Mouse (Mus musculus) MN1 (cell line): ENCODE data around the gene Supt3.
A peak's percentile ranks its signal among the peaks of the same experiment; 100 is the strongest.

Source experiments
- DNase-seq: peaks from one replicate; pipeline ENCODE4 v3.0.0-alpha.2; 2016; ENCODE audit warnings: low spot score

Gene Supt3

DNA sequence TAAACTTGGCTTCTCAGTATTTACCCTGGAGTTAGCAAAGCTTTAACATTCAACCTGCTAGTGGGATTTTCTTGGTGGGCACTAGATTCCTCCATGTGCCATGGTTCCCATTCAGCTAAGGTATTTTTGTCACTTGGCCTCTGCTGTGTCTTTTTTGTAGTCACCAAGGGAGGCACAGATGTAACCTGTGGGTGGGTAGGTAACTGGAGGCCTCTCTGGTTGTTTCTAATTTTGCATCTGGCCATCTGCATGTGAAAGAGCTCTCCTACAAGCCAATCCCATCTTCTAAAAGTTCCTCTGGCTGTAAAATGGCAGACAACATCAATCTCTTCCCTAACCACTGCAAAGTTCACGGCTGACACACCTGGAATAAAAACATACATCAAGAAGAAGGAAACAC is 190.2 kb downstream of the Supt3 start:
- DNase-seq: no peak

DNA sequence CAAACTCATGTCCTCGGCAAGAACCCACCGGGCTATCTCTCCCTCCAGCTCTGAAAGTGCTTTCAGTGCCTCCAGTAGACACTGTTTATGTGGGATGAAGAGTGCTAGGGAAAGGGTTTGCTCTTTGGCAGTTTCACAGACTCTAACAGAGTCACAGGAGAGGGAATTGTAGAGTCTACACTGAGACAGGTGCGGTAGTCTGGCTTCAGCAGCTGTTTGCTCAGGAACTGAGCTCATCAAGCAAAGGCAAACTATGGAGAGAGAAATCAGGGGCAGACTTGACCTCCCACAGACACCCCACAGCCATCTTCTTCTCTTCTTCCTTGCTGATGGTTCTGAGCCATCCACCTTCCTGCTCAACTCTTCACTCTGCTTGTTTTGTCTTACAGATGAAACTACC is 193.3 kb downstream of the Supt3 start:
- DNase-seq: no peak

DNA sequence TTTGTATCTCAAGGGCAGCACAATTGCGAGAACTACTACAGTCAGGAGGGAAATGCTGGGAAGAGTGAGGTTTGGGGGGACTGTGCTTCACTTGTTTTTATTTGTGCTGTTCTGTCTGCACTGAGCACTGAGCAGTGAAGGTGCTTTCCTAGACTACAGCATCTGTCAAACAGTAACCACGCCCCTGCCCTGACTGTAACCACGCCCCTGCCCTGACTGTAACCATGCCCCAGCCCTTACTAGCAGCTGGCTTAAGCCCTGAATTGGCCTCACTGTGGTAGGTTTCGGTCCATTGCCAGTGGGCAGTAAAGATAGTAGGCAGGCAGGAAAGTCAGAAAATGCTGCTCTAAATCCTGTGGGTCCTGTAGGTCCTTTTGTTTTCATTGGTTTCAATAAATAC is 196.5 kb downstream of the Supt3 start:
- no peak for DNase-seq

DNA sequence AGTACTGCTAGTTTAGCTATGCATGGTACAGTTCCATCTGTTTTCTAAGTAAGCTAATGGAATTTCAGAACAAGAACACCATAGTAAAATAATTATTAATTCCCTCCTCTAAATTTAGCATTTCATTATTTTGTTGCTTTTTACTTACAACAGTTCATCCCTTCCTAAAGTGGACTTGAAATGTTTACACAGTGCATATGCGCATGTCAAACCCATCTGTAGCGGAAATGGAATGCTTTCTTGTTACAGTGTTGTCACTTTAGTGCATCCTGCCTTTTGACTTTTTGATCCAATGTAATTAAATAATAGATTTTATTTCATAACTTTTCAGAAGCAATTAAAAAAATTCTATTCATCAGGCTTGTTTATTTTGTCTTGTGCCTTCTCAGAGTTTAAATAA is 200.7 kb downstream of the Supt3 start:
- DNase-seq: no peak

DNA sequence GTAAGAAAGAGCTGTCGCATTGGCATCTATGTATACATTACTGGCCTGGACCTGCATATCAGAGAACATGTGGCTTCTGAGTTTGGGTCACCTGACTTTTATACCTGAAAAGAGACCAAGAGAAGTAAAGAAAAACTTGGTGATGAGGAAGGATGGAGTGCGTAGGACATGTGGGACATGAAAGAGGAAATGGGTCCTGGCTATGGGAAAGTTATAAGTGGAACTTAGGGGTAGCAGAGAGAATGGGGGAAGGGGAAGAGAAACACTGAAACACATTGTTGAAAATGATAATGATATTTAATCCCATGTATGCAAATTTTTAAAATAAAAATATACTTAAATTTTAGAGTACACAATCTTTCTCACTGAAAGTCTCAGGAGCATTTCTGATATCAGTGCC is 211.0 kb downstream of the Supt3 start:
- no peak for DNase-seq

DNA sequence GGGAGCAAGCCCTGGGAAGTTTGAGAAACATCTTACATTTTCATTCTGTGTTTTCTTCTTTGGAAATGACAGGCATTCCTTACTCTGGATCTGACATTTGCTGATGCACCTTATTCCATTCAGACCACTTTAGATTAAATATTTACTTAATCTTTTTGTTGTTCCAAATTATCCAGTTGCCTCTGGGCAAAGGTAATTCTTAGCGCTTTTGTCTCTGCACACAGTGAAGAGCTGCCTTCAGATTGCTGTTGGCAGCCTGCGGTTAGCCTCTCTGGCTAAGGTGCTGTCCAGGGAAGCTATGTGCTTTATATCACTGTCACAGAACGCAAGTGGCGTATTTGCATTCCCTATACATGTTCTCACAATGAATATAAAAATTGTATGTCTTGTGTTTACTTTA is 226.4 kb downstream of the Supt3 start:
- DNase-seq: no peak

DNA sequence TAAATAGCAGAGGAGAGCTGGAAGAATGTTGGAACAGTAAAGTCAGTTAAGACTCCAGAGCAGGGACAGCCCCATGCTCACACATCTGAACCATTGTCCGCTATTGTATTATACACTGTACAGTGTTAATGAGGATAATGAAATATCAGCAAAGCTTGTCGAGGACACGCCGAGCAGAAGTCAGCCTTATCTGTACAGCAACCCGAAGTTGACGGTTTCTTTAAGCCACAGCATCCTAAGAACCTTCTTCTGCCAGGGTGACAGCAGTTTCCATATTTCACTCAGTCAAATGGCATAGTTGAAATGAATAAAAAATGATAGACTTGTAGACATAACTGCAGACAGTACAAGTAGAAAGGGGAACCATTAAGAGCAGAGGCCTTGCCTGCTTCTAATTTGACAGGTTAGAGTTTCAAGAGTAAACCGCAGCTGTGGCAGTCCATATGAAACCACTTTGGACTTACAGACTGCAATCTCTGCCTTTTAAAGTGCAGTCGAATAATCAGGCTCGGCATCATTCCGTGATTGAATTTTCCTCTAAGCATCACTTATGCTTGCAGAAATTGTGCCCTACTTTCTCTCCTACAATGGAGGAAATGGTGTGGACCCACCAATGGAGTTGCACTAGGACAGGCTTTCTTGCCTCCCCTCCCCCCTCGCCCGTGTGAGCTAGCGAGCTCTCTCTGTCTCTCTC is 227.7 kb downstream of the Supt3 start:
- DNase-seq: no peak

DNA sequence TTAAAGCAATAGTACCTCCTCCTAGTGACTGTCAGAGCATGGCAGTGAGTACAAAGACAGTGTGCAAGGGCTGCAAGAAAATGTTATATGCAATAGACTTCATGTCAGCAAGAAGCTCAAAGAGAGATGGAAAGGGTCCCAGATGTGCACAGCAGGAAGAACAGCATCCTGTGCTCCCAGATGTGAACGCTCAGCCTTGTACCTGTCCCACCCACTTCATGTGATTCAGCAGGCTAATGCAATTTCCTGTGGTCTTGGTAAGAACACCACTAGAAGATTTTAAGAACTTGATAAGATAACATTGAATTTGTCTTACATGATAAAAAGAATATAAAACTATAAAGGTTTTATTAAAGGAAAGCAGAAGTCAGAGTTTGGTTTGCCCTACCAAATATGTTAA is 230.5 kb downstream of the Supt3 start:
- DNase-seq: no peak

DNA sequence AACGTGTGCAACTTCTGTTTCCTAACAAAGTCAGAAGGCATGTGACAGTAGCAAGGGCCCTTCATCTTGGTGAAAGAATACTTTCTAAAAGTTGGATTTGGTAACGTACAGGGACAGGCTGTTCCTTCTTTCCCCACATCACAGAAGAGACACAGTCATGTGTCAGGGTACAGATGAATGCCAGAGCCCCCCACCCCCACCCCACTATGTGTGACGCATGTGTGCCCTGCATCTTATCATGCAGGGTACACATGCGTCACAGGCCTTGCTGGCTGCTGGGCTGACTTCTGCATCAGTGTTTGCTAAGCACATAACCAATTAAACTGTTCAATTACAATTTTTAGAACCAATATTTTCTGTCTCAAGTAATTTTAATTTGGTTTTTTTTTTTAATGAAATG is 231.7 kb downstream of the Supt3 start:
- DNase-seq: no peak

DNA sequence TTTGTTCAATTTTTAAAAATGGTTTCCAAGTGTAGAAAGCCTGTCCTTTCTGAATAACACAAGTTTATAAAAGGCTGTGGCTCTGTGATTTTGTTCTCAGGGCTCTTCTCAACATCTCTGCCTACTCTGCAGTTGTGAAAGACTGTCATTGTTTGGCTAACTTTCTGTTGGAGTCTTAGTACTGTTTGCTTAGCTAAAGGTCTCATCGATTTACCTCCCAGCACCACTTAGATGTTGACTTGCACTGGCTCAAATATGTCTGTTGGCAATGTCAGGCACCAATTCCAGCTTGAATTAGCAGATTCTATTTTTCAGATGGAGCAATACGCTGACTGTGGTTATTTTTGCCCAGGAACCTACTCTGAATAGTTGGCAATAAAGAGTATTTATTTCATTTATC is 233.5 kb downstream of the Supt3 start:
- no peak for DNase-seq

DNA sequence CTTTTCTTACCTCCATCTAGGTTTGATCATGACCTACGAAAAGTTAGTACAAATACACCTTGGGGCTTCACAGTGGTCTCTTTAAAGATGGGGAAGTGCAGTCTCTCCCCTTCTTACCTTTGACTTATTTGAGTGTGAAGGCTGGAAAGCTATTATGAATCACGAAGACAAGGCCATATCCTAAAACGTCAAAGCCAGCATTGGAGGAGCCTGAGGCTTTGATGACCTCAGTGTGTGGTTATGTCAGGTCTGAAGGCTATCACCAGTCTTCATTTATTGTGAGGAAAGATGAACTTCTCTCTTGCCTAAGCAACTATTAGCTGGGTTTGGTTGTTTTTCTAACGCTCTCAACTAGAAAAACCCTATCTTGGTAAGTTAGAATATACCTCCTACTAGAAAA is 239.8 kb downstream of the Supt3 start:
- DNase-seq: no peak

DNA sequence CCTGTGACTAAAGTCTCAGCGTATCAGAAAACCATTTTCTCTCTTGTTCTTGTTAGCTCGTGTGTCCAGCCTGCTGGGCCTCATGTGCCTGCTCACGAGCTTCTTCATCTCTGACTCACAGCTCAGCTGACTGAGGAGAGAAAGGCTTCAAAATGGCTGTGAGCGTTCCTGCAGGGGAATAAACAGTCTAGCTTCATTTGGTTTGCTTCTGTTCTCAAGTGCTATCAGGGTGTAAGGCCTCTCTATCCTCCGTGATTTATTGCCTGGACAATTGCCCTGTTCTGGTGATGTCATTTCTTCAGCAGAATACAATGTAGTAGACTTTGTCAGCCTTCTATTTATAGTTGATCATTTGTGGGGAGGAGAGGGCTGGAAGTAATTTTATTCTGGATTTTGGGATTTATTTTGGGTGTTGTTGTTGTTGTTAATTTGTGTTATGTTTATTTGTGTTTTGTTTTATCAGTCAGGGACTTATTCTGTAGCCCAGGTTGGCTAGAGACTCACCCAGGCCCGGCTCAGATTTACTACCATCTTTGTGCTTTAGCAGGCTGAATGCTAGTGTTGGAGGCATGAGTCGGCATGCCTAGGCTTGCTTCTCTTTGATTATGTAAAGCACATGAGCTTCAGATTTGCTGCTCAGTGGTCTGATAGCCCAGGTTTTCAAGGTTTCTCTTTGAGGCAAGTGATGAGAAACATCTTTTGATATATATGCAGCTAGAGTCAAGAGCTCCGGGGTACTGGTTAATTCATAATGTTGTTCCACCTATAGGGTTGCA is 243.4 kb downstream of the Supt3 start:
- peak; percentile 88 for DNase-seq

DNA sequence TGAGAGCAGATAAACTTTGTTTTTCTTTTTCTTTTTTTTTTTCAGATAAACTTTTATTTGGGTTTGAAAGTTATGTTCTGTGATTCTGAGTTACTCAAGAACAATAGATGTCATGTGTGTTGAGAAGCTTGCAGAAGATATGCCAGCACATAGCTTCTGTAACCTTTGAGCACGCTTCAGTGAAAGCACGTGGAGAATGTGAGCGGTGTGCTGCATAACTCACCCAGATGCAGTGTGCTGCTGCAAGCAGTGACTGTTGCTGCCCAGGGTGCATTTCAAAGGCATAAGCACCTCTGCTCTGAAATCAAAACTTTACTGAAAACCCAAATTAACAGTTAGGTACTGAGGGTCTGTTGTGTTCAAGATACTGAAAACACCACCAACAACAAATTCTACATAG is 251.5 kb downstream of the Supt3 start:
- DNase-seq: no peak

DNA sequence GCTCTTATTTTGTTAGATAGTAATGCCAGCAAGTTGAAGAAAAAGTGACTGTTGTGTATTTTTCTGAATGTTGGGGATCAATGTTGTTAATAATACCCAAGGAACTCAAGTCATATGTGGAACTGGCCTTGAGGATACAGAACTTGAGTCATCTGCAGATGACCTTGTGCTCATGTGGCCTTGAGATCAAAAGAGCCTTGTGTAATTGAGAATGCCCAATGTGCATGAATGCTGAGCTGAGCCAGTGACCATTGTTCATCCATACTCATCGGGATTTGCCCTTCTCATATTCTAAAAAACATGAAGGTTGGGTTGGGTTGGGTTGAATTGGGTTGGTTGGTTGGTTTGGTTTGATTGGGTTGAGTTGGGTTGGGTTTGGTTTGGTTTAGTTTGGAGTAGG is 252.2 kb downstream of the Supt3 start:
- no peak for DNase-seq

DNA sequence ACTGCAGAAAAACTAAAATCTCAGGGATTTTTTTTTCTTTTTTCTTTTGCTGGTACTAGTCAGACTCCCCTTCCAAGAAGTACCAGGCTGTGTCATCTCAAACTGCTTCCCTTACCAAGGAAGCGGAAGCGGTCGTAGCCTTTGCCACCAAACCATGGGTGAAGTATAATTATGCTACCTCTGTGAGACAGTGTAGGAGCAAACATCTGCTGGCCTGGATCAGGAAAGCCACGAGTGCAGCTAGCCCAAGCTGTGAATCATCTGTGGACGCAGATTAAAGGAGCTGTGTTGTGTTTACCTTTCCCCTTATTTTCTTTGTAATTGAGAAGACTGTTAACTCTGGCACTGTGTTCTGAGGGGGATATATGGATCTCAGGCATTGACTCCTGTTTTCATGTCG is 255.3 kb downstream of the Supt3 start:
- DNase-seq: no peak

DNA sequence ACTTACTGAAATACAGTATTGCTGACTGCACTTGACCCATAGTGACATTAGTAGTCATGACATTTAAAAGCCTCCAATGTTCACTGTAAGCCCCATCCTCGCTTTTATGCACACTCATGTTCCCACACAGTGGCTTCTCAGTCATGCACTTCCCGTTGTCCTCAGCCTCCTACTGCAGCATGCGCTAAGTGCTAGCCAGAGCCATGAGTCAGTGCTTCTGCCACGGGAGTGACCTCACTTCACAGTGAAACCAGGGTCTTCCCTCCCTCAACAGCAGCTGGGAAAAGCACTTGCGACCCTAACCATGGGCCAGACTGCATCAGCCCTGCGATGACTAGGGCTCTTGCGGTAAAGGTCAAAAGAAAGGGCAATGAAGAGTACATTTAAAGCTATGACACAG is 256.7 kb downstream of the Supt3 start:
- DNase-seq: peak; percentile 26

DNA sequence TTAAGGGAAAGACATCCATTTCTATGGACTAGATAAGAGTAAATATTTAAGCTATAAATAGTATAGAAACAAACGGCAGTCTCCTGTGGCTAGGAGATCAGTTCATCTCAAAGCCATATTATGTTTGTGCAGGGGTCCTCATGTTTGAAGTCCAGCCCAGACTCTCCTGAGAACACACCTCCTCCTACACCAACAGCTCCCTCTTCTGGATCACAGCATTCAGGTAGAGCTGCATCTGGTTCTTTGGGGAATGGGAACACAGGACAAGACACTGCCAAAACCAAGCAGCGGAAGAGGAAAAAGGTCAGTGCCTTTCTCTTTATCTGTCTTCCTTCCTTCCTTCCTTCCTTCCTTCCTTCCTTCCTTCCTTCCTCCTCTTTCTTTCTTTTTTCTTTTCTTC is 264.1 kb downstream of the Supt3 start:
- DNase-seq: no peak

DNA sequence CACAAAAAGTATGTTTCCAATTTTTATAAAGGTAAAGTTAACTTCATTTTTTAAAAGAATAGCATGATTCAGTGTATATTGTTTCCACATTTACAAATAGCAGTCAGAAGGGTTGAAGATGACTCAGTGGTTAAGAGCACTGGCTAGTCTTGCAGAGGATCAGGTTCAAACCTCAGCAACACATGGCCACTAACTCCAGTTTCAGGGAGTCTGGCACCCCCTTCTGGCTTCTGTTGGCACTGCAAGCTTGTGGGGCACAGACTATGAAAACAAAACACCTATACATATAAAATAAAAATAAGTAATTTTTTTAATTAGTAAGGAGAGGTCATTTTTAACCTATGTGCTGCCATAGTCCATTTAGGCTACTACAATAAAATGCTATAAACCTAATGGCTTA is 268.9 kb downstream of the Supt3 start:
- no peak for DNase-seq

DNA sequence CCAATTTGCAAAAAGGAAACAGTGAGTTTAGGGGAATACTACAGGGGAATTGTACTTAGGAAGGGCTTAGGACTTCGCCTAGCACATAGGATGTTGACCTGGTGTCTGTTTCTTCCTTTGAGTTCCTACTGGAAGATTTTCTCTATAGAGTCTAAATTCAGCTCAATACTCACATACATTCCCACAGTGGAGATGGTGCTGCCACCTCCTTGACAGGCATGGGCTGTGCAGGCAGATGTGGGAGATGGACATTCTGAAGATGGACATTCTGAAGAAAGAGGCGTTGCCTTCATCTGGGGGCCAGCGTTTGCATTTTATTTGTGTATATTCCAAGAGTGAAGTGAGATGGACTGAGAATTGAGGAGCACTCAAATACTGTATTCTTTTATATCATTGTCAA is 269.6 kb downstream of the Supt3 start:
- DNase-seq: no peak

DNA sequence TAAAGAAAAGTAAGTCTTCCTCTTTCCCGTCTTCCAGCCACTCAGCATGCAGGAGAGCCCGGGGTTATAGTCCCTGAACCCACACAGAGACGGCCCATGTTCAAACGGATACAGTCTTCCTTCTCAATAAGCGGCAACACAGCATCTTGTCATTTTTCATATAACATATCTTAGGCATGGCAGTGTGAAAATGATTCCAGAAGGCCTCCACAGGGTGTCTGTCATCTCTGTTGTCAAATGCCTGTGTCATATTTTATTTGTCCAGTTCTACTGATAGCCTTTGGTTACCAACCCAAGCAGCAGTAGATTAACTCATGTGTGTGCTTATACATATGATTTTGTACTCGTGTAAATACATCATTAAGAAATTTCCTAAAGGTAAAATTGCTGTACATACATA is 270.3 kb downstream of the Supt3 start:
- DNase-seq: no peak

DNA sequence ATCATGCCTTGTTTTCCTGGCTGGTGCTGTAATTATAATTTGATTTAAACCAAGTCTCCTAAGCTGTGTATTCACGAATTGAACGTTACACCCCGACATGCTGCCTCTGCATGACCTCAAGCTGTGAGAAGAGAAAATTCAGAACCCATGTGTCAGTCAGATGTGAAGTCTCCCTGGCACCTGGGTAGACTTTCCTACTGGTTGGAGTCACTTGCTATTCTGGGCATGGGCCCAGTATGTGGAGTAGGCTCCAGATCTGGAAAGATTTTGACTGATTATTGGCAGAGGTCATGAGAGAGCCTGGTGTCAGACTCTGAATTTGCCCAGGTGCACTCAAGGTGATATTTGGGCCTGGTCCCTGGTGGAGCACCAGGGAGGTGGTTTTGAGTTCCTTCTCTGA is 275.0 kb downstream of the Supt3 start:
- DNase-seq: no peak

DNA sequence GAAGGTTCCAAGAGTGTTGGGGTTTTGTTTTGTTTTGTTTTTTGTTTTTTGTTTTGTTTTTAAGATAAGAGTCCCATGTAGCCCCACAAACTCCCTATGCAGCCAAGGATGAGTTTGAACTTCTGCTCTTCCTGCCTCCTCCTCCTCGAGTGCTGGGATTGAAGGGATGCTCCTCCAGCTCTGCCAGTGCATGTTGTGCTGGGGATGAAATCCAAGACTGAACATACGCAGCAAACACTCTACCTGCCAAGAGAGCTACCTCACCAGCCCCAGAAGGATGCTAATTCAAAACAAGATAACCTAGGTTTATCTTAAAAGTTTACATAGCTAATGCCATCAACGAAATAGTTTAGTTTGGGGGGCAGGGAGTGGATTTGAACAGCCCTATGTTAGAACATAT is 276.4 kb downstream of the Supt3 start:
- no peak for DNase-seq

DNA sequence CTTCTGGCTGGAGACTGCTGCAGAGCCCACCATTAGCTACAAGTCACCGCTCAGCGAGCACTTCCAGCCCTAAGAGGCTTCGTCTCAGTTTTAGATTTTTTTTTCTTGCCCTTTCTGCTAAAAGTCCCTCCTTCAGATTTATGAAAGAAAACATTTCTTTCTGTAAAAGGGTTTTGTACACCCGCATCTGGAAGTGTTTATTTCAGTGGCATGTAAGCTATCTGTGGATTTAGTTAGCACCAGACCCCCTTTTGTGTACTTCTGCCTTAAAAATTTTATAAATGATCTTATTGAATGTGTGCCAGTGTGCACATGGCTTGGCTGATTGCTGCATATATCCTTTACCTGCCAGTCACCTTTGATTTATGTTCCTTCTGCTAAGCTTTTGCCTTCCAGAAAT is 277.6 kb downstream of the Supt3 start:
- DNase-seq: no peak

DNA sequence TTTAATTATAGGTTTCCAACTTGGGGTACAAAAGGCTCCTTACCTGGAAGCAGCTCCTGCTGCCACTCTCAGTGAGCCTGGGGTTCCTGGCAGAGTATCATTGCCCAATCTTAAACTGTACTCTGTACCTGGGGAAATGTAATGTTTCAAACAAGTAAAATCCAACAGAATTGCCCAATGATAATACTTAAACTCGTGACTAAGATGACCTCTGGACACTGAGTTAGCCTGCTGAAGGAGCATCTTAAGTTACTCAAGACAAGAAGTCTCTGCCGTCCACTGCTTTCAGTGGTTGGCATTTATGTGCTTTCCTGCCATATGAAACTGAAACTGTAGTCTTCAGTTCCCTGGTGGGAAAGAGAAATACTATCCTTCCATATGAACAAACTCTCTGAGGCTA is 279.9 kb downstream of the Supt3 start:
- no peak for DNase-seq
